Mouse (Mus musculus) small intestine, adult 2 months (tissue): Measurements from ENCODE around the gene Timp2. TPM values are rescaled to one million over a fixed set of nuclear protein-coding genes. Genes with fewer than 3 reads are reported as not detected.

Source experiments
- H3K27ac ChIP-seq: fragments of 200-500 bp; 2 replicates; pipeline ENCODE4 v1.5.1; 2012; ENCODE audit warnings: low read depth, low read length, control low read depth, inconsistent platforms; ENCODE audit not compliant: insufficient read depth
- H3K27me3 ChIP-seq: fragments of 200-500 bp; 2 replicates; pipeline ENCODE4 v1.6.1; 2012; ENCODE audit warnings: mild to moderate bottlenecking, moderate library complexity, low read length, inconsistent platforms; ENCODE audit not compliant: control insufficient read depth, insufficient read depth
- H3K36me3 ChIP-seq: fragments of 200-500 bp; 2 replicates; pipeline ENCODE4 v1.6.1; 2012; ENCODE audit warnings: mild to moderate bottlenecking, low read length, control low read depth, inconsistent platforms; ENCODE audit not compliant: control insufficient read depth, insufficient read depth
- H3K4me1 ChIP-seq: fragments of 200-500 bp; 2 replicates; pipeline ENCODE4 v1.6.1; 2012; ENCODE audit warnings: low read length, inconsistent platforms, mixed read lengths; ENCODE audit not compliant: control insufficient read depth, insufficient read depth, insufficient read length
- H3K4me3 ChIP-seq: fragments of 200-500 bp; 2 replicates; pipeline ENCODE4 v1.5.1; 2012; ENCODE audit warnings: low read depth, mild to moderate bottlenecking, control low read depth, inconsistent platforms, low read length, moderate library complexity
- CTCF ChIP-seq: fragments of 200-500 bp; IDR thresholded peaks from 2 replicates; pipeline ENCODE4 v1.5.1; 2012; ENCODE audit warnings: low read depth, mild to moderate bottlenecking, control low read depth, inconsistent platforms, low read length, moderate library complexity, mixed read lengths; ENCODE audit not compliant: insufficient replicate concordance, insufficient read length; ENCODE audit errors: extremely low read depth
- POLR2A ChIP-seq: fragments of 200-500 bp; IDR thresholded peaks from 2 replicates; pipeline ENCODE4 v1.6.1; 2012; ENCODE audit warnings: low read depth, mild to moderate bottlenecking, control low read depth, inconsistent platforms, low read length, moderate library complexity
- WGBS: fragments of 180-500 bp; shearing (Covaris S2); methylation state at CpG from one replicate; pipeline ENCODE4 v1.1.7; 2018; 5-methylcytosine and 5-hydroxymethylcytosine counted together
- polyA plus RNA-seq: library from polyadenylated mRNA; depleted of rRNA; stranded (reverse); fragments of >200 nt; gene quantifications from 2 replicates; pipeline ENCODE4 v1.2.3, GENCODE M21; 2012

The Timp2 gene
- polyA plus RNA-seq, 1 experiment, result 27.7 TPM

DNA sequence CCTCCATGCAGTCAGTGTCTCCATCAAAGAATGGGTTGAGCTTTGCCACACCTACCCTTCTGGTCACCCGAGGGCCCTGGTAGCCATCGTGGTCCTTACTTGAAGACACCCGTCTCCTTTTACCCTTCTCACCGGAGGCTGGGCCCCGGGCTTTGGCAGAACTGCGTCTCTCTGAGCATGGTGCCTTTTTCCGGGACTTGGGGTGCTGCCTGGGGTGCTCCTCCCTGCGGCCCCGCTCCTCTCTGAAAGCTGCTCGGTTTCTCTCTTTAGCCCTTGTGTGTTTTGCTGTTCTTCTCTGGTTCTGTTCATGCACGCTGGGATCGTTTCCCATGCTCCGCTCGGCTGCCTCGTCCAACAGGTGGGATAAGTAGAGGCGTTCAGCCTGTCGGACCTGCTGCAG is 22.1 kb downstream of the Timp2 start:
- Histone ChIP-seq H3K27ac (no peak overlapping the region), H3K4me3 (no peak overlapping the region), H3K4me1 (no peaks in the 10 kb centered on the region), H3K27me3 (no peaks in the 10 kb centered on the region), H3K36me3 (no peaks in the 10 kb centered on the region)
- TF ChIP-seq CTCF (no peak), POLR2A (no peak)
- 85% methylated on average over 17 of the region's 17 CpGs for WGBS

DNA sequence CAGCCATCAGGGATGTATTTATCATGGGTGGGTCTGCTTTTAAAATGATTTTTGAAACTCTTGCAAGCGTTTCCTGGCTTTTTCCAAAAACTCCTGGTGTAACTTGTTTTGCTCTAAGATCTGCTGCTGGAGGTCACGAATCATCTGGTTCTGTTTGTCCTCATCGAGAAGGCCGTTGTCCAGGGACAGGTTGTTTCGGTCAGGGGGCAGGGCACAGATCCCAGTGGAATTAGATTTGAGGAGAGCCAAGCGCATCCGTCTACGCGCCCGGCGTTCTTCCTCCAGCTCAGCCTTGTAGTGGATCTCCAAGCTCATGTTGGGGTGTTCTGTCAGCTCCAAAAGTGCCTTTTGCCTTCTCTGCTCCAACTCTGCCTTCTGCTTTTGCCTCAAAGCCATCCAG is 23.2 kb downstream of the Timp2 start:
- Histone ChIP-seq H3K4me3 (no peak overlapping the region), H3K27me3 (no peaks in the 10 kb centered on the region), H3K27ac (no peak overlapping the region), H3K4me1 (no peaks in the 10 kb centered on the region), H3K36me3 (no peaks in the 10 kb centered on the region)
- 81% methylated on average over 11 of the region's 11 CpGs for WGBS
- TF ChIP-seq CTCF (no peak), POLR2A (no peak)

DNA sequence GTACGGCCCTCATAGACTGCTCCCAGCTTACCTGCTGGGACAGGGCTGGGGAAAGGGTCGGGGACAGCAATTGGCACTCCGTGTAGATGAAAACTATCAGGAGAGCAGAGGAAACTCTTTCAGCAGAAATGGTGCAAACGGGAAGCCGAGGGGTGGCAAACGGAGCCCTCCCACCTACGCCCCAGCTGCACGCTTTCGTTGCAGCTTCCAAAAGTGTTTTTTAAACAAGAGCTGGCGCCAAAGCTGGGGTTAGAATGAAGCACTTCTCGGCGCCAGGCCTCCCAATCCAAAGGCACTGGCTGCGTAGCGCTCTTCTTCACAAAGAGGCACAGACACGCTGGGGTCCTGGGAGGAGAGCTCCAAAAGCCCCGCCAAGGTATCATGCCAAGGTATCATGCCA is 24.8 kb downstream of the Timp2 start:
- no peaks in the 10 kb centered on the region for H3K27me3 ChIP-seq
- H3K4me3 ChIP-seq, result no peak overlapping the region
- 92% methylated on average over 16 of the region's 16 CpGs for WGBS
- TF ChIP-seq POLR2A (no peak), CTCF (no peak)
- H3K27ac ChIP-seq, result no peak overlapping the region
- no peaks in the 10 kb centered on the region for H3K36me3 ChIP-seq
- H3K4me1 ChIP-seq, result peaks cover 3% of the 10 kb centered on the region; the same call in 1 of the 2 replicates

DNA sequence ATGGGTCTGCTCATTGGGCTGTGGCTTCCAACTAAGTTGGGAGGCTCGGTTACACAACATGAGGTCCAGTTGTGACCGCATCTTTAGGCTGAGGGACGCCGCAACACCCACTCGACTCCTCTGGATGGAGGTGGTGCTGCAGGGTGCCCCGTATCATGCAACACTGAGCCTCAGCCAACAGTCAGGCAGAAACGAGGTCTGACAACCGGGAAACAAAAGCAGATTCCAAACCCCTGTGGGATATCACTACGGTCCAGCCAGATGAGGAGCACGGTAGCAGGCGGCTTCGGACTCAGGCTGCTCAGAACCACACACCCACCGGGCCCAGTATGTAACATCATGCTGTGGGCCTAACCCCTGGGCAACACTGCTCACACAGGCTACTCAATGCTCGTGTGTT is 25.2 kb downstream of the Timp2 start:
- H3K36me3 ChIP-seq, result no peaks in the 10 kb centered on the region
- H3K4me1 ChIP-seq, result peaks cover 3% of the 10 kb centered on the region; the same call in 1 of the 2 replicates
- no peaks in the 10 kb centered on the region for H3K27me3 ChIP-seq
- no peak overlapping the region for H3K4me3 ChIP-seq
- no peak for TF ChIP-seq CTCF
- TF ChIP-seq POLR2A, result no peak
- no peak overlapping the region for H3K27ac ChIP-seq
- WGBS, result 91% methylated on average over 14 of the region's 14 CpGs

DNA sequence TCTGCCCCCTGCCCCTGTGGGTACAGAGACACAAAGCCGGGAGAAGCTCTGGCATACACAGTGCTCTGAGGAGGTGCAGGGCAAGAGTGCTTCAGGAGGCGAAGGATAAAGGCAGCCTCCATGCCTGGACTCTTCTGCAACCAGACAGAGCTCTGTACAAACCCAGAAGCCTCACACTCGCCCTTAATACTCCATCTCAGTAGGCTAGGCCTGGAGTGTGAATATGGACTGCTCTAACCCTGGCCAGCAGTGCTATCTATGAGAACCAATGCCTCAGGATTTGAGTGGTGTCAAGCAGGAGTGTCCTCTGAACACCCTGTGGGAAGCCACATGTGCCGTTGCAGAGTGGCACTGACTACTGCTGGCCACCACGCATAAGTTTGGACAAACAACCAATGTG is 26.6 kb downstream of the Timp2 start:
- H3K27me3 ChIP-seq, result no peaks in the 10 kb centered on the region
- H3K4me1 ChIP-seq, result peaks cover 3% of the 10 kb centered on the region; the same call in 1 of the 2 replicates
- no peak overlapping the region for H3K4me3 ChIP-seq
- TF ChIP-seq CTCF, result no peak
- no peak for TF ChIP-seq POLR2A
- no peaks in the 10 kb centered on the region for H3K36me3 ChIP-seq
- no peak overlapping the region for H3K27ac ChIP-seq
- WGBS, result 86% methylated on average over 5 of the region's 5 CpGs

DNA sequence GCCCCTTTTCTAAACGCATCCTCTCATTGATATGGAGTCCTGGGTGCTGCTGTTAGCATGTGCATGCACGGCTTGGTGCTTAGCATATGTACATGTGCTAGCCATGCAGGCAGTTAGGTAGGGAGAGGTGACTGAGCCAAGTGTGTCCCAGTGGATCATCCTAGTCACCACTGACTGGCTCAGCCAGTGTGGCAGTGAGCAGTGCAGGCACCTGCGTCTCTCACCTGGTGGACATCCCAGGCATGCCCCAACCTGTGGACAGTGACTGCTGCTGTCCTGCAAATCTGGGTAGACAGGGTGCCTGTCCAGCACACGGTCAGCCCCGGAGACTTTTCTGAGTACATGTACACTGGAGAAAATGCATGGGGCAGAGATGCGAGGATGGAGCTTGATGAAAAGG is 27.0 kb downstream of the Timp2 start:
- no peak overlapping the region for H3K27ac ChIP-seq
- H3K4me3 ChIP-seq, result no peak overlapping the region
- TF ChIP-seq CTCF (no peak), POLR2A (no peak)
- H3K4me1 ChIP-seq, result peaks cover 3% of the 10 kb centered on the region; the same call in 1 of the 2 replicates
- no peaks in the 10 kb centered on the region for H3K36me3 ChIP-seq
- no peaks in the 10 kb centered on the region for H3K27me3 ChIP-seq
- WGBS, result 92% methylated on average over 6 of the region's 6 CpGs

DNA sequence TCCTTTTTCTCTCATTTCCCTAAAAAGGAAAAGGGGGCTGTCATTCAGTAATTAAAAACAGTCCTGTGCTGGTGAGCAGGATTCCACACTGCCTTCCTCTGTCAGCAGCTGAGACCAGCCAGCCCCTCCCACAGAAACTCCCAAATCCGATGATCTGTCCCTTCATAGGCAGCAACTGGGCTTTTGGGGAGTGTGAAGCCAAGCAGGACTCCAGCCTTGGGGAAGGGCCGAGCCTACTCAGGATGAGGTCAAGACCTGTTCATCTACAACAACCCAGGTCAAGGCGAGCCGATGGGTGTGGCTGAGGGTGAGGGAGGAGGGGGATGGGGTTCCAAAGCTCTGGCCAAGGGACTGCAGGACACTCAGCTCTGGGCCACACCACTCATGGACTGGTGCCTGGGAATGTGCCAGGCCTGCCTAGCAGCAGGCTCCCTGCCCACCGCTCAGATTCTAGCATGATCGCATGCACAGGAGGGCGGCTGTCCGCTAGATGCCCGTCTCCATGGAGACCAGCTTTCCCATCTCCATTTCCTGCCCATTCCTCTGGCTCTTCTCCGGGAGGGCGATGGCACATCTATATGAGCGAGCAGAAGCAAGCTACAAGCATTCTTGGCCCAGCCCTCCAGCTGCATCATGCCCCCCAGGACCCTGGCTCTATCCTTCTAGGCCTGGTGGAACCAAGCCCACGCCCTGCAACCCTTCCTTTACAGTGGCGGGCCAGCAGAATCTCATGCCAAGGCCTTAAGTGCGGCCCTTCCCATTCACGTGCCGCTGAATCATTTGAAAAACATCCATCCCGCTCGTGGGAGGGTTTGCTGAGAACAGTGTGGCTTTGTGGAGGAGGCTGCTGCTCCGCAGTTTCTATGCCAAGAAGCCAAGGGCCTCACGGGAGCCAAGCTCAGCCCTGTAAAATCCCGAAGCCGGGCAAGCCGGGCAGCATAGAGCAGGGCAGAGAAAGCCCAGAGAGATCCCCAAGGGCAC is 28.3 kb downstream of the Timp2 start:
- 66% methylated on average over 24 of the region's 24 CpGs for WGBS
- Histone ChIP-seq H3K4me1 (peaks cover 3% of the 10 kb centered on the region; the same call in 1 of the 2 replicates), H3K4me3 (no peak overlapping the region), H3K36me3 (no peaks in the 10 kb centered on the region), H3K27ac (peak overlapping the region; percentile 19), H3K27me3 (no peaks in the 10 kb centered on the region)
- TF ChIP-seq POLR2A (no peak), CTCF (no peak)
